Mouse (Mus musculus) bone marrow, adult 2 months (tissue): ENCODE measurements around the gene Rims1.

Source experiments
- CTCF ChIP-seq: fragments of 200-500 bp; IDR thresholded peaks from 2 replicates; pipeline ENCODE4 v1.5.1; 2011; ENCODE audit warnings: low read length, control low read depth; ENCODE audit not compliant: control insufficient read depth, insufficient read depth
- POLR2A ChIP-seq: fragments of 200-500 bp; IDR thresholded peaks from 2 replicates; pipeline ENCODE4 v1.6.1; 2011; ENCODE audit warnings: low read depth, mild to moderate bottlenecking, control low read depth, low read length, borderline replicate concordance; ENCODE audit not compliant: control insufficient read depth

- no peak for TF ChIP-seq CTCF
- no peak for TF ChIP-seq POLR2A
Measured at GRCm38 (mm10) chr1:22797091-22797490, 8.7 kb downstream of the Rims1 start.
